Mouse (Mus musculus) small intestine, adult 2 months (tissue): ENCODE results near the gene BC017158.

Experiments
- CTCF ChIP-seq: fragments of 200-500 bp; IDR thresholded peaks from 2 replicates; pipeline ENCODE4 v1.5.1; 2012; ENCODE audit warnings: low read depth, mild to moderate bottlenecking, control low read depth, inconsistent platforms, low read length, moderate library complexity, mixed read lengths; ENCODE audit not compliant: insufficient replicate concordance, insufficient read length; ENCODE audit errors: extremely low read depth
- POLR2A ChIP-seq: fragments of 200-500 bp; IDR thresholded peaks from 2 replicates; pipeline ENCODE4 v1.6.1; 2012; ENCODE audit warnings: low read depth, mild to moderate bottlenecking, control low read depth, inconsistent platforms, low read length, moderate library complexity

GRCm38 (mm10) chr7:128236856-128237592 is 60.9 kb downstream of the BC017158 start, which contains the start of gene Armc5:
- TF ChIP-seq CTCF (peak; percentile 91), POLR2A (no peak)
